Mouse (Mus musculus): ENCODE measurements around the gene Tfdp1.

- TF ChIP-seq CTCF (IDR thresholded peaks at IDR 0.05; ENCODE audit: borderline replicate concordance, insufficient read depth, low read length) (no peak), POLR2A (IDR thresholded peaks at IDR 0.05; ENCODE audit: low read depth, low read length) (no peak)
Measured at GRCm38 (mm10) chr8:13404666-13405131, 66.1 kb downstream of the Tfdp1 start, which contains the start of gene Grk1.
